Mouse (Mus musculus): ENCODE data around the gene Plekhg6.

Plekhg6 gene

GRCm38 (mm10) chr6:125386080-125386479, 5.5 kb upstream of the Plekhg6 start:
- DNase-seq (ENCODE audit: low spot score in 2 of 2), result no peak

- no peak for DNase-seq (ENCODE audit: low spot score in 2 of 2)
Measured at GRCm38 (mm10) chr6:125385066-125385974, 4.7 kb upstream of the Plekhg6 start.

- no peak for DNase-seq (ENCODE audit: low spot score in 2 of 2)
Measured at GRCm38 (mm10) chr6:125382024-125382423, 1.4 kb upstream of the Plekhg6 start.

GRCm38 (mm10) chr6:125379781-125380180, 812 bp downstream of the Plekhg6 start:
- DNase-seq (ENCODE audit: low spot score in 2 of 2), result no peak

GRCm38 (mm10) chr6:125378621-125379020, 2.0 kb downstream of the Plekhg6 start:
- no peak for DNase-seq (ENCODE audit: low spot score in 2 of 2)

- DNase-seq (ENCODE audit: low spot score in 2 of 2), result no peak
Measured at GRCm38 (mm10) chr6:125377582-125378451, 2.8 kb downstream of the Plekhg6 start.

GRCm38 (mm10) chr6:125377042-125377441, 3.6 kb downstream of the Plekhg6 start:
- DNase-seq (ENCODE audit: low spot score in 2 of 2), result no peak

- no peak for DNase-seq (ENCODE audit: low spot score in 2 of 2)
Measured at GRCm38 (mm10) chr6:125367758-125368371, 12.7 kb downstream of the Plekhg6 start.

- DNase-seq (ENCODE audit: low spot score in 2 of 2), result no peak
Measured at GRCm38 (mm10) chr6:125366133-125366532, 14.5 kb downstream of the Plekhg6 start.

- DNase-seq (ENCODE audit: low spot score in 2 of 2), result no peak
Measured at GRCm38 (mm10) chr6:125365522-125365921, 15.1 kb downstream of the Plekhg6 start.

- DNase-seq (ENCODE audit: low spot score in 2 of 2), result no peak
Measured at GRCm38 (mm10) chr6:125364448-125364847, 16.1 kb downstream of the Plekhg6 start.

- DNase-seq (ENCODE audit: low spot score in 2 of 2), result no peak
Measured at GRCm38 (mm10) chr6:125363451-125364242, 16.9 kb downstream of the Plekhg6 start.

- DNase-seq (ENCODE audit: low spot score in 2 of 2), result no peak
Measured at GRCm38 (mm10) chr6:125363021-125363420, 17.6 kb downstream of the Plekhg6 start.

GRCm38 (mm10) chr6:125361467-125362291, 18.9 kb downstream of the Plekhg6 start:
- no peak for DNase-seq (ENCODE audit: low spot score in 2 of 2)

GRCm38 (mm10) chr6:125360846-125361245, 19.7 kb downstream of the Plekhg6 start:
- DNase-seq (ENCODE audit: low spot score in 2 of 2), result no peak

- no peak for DNase-seq (ENCODE audit: low spot score in 2 of 2)
Measured at GRCm38 (mm10) chr6:125359999-125360398, 20.6 kb downstream of the Plekhg6 start.

GRCm38 (mm10) chr6:125357334-125357733, 23.3 kb downstream of the Plekhg6 start:
- DNase-seq (ENCODE audit: low spot score in 2 of 2), result no peak

- DNase-seq (ENCODE audit: low spot score in 2 of 2), result no peak
Measured at GRCm38 (mm10) chr6:125356264-125356663, 24.3 kb downstream of the Plekhg6 start.

GRCm38 (mm10) chr6:125355197-125355741, 25.3 kb downstream of the Plekhg6 start:
- DNase-seq (ENCODE audit: low spot score in 2 of 2), result no peak

Measured in right cerebral cortex, postnatal 36 days (tissue).